Mouse (Mus musculus) neural tube, embryonic 14.5 days (tissue): ENCODE measurements at regions not wholly inside any gene's neighbourhood (a gene's known extent, or its start where the extent isn't known, plus 50 kb on each side); places are given as distances from the start of the nearest gene placed in this dataset.

Experiments used
- ATAC-seq: fragments of 200-750 bp; cut with Nextera tagmentation; 2 replicates; pipeline ENCODE4 v1.8.0; 2017; ENCODE audit warnings: low read depth, mild to moderate bottlenecking, moderate TSS enrichment, moderate library complexity
- H3K27ac ChIP-seq: fragments of 300-500 bp; sonication (generic); 2 replicates; pipeline ENCODE4 v1.5.1; 2014; ENCODE audit warnings: low read depth, mild to moderate bottlenecking, control low read depth, low read length, moderate library complexity, mixed read lengths
- H3K27me3 ChIP-seq: fragments of 300-500 bp; sonication (generic); 2 replicates; pipeline ENCODE4 v1.6.1; 2014; ENCODE audit warnings: low read length; ENCODE audit not compliant: control insufficient read depth, insufficient read depth
- H3K36me3 ChIP-seq: fragments of 300-500 bp; sonication (generic); 2 replicates; pipeline ENCODE4 v1.6.1; 2014; ENCODE audit warnings: low read length, mixed read lengths; ENCODE audit not compliant: control insufficient read depth, insufficient read depth
- H3K4me1 ChIP-seq: fragments of 300-500 bp; sonication (generic); 2 replicates; pipeline ENCODE4 v1.6.1; 2014; ENCODE audit warnings: low read length; ENCODE audit not compliant: control insufficient read depth, insufficient read depth
- H3K4me2 ChIP-seq: fragments of 300-500 bp; sonication (generic); 2 replicates; pipeline ENCODE4 v1.6.1; 2014; ENCODE audit warnings: mild to moderate bottlenecking, low read depth, low read length, control low read depth
- H3K4me3 ChIP-seq: fragments of 300-500 bp; sonication (generic); 2 replicates; pipeline ENCODE4 v1.5.1; 2014; ENCODE audit warnings: low read depth, low read length, control low read depth, mixed read lengths
- H3K9ac ChIP-seq: fragments of 300-500 bp; sonication (generic); replicated peaks from 2 replicates; pipeline ENCODE4 v1.6.1; 2014; ENCODE audit warnings: low read depth, mild to moderate bottlenecking, control low read depth, low read length, mixed read lengths
- H3K9me3 ChIP-seq: fragments of 300-500 bp; sonication (generic); 2 replicates; pipeline ENCODE4 v1.6.1; 2016; ENCODE audit warnings: low read length; ENCODE audit not compliant: control insufficient read depth
- WGBS: fragments of 180-500 bp; shearing (Covaris S2); extraction: QIAGEN DNeasy Blood & Tissue Kit; methylation state at CpG from one replicate; pipeline ENCODE4 v1.1.7; 2014; 5-methylcytosine and 5-hydroxymethylcytosine counted together

- 83% methylated on average over 2 of the region's 2 CpGs for WGBS
- Histone ChIP-seq H3K4me1 (no peaks in the 10 kb centered on the region), H3K27me3 (no peaks in the 10 kb centered on the region), H3K4me3 (no peak overlapping the region), H3K36me3 (no peaks in the 10 kb centered on the region), H3K9me3 (no peaks in the 10 kb centered on the region), H3K27ac (no peak overlapping the region), H3K4me2 (no peak overlapping the region), H3K9ac (no peak overlapping the region)
- no peak for ATAC-seq
These were observed 2244.5 kb upstream of the Gm12353 start for GRCm38 (mm10) chr4:17360796-17361195.
